Mouse (Mus musculus) forebrain, embryonic 13.5 days (tissue): ENCODE data around the gene Zbtb20. TPM values are rescaled to one million over a fixed set of nuclear protein-coding genes. Genes with fewer than 3 reads are reported as not detected.

ENCODE experiments used
- ATAC-seq: fragments of 200-750 bp; cut with Nextera tagmentation; 2 replicates; pipeline ENCODE4 v1.8.0; 2017
- H3K27ac ChIP-seq: fragments of 300-500 bp; sonication (generic); 2 replicates; pipeline ENCODE4 v1.5.1; 2015; ENCODE audit warnings: inconsistent platforms, mild to moderate bottlenecking, moderate library complexity
- H3K27me3 ChIP-seq: fragments of 300-500 bp; sonication (generic); 2 replicates; pipeline ENCODE4 v1.6.1; 2015; ENCODE audit warnings: mild to moderate bottlenecking, inconsistent platforms
- H3K36me3 ChIP-seq: fragments of 300-500 bp; sonication (generic); 2 replicates; pipeline ENCODE4 v1.6.1; 2015; ENCODE audit warnings: mild to moderate bottlenecking, inconsistent platforms; ENCODE audit not compliant: poor library complexity, severe bottlenecking
- H3K4me1 ChIP-seq: fragments of 300-500 bp; sonication (generic); 2 replicates; pipeline ENCODE4 v1.6.1; 2015; ENCODE audit warnings: inconsistent platforms
- H3K4me2 ChIP-seq: fragments of 300-500 bp; sonication (generic); 2 replicates; pipeline ENCODE4 v1.6.1; 2015; ENCODE audit warnings: inconsistent platforms, mild to moderate bottlenecking, moderate library complexity
- H3K4me3 ChIP-seq: fragments of 300-500 bp; sonication (generic); 2 replicates; pipeline ENCODE4 v1.5.1; 2015; ENCODE audit warnings: mild to moderate bottlenecking, inconsistent platforms
- H3K9ac ChIP-seq: fragments of 300-500 bp; sonication (generic); 2 replicates; pipeline ENCODE4 v1.6.1; 2015; ENCODE audit warnings: mild to moderate bottlenecking, inconsistent platforms
- H3K9me3 ChIP-seq: fragments of 300-500 bp; sonication (generic); replicated peaks from 2 replicates; pipeline ENCODE4 v1.6.1; 2016; ENCODE audit warnings: inconsistent platforms
- WGBS: fragments of 180-500 bp; shearing (Covaris S2); methylation state at CpG from one replicate; pipeline ENCODE4 v1.1.7; 2015; 5-methylcytosine and 5-hydroxymethylcytosine counted together
- polyA plus RNA-seq: library from polyadenylated mRNA; unstranded; fragments of >200 nt; fragmentation: Nextera tagmentation; extraction: Ambion mirVana; gene quantifications from 2 replicates; pipeline ENCODE4 v1.2.1, GENCODE M21; 2015

Zbtb20 gene
- polyA plus RNA-seq, 1 experiment from 2014 or later: 79.7 TPM

- H3K9ac ChIP-seq: no peak overlapping the region
- peaks cover 58% of the 10 kb centered on the region for H3K36me3 ChIP-seq
- peaks cover 27% of the 10 kb centered on the region for H3K4me1 ChIP-seq
- no peaks in the 10 kb centered on the region for H3K27me3 ChIP-seq
- H3K4me3 ChIP-seq: no peak overlapping the region
- H3K27ac ChIP-seq: no peak overlapping the region
- H3K9me3 ChIP-seq: peaks cover 10% of the 10 kb centered on the region; the same call in 1 of the 2 replicates
- no peak overlapping the region for H3K4me2 ChIP-seq
- ATAC-seq: no peak
These were observed 732.4 kb downstream of the Zbtb20 start for GRCm38 (mm10) chr16:43608066-43608465.

GRCm38 (mm10) chr16:43610375-43610774, 734.7 kb downstream of the Zbtb20 start:
- Histone ChIP-seq H3K4me2 (no peak overlapping the region), H3K27me3 (no peaks in the 10 kb centered on the region), H3K4me1 (peaks cover 4% of the 10 kb centered on the region; the same call in 1 of the 2 replicates), H3K9me3 (peaks cover 10% of the 10 kb centered on the region; the same call in 1 of the 2 replicates), H3K36me3 (peaks cover 67% of the 10 kb centered on the region), H3K4me3 (no peak overlapping the region), H3K27ac (no peak overlapping the region), H3K9ac (no peak overlapping the region)
- 96% methylated on average over 10 of the region's 10 CpGs for WGBS
- ATAC-seq: no peak

DNA sequence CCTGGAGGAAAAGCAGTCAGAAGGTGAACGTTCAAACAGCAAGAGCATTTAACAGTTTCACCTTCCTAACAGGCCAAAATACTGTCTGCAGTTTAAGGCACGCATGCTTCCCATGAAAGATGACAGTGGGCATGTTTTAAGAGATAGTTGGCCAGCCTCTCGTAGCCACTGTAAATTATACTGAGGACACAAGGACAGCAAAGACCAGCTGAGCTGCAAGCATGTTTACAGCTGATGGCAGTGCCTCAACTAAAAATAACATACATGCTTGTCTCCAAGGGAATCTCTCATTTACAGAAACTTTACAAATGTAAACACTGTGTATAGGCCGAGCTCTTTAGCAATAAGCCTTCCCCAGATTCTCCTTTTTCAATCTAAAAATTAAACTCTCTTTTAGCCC, 740.7 kb downstream of the Zbtb20 start:
- Histone ChIP-seq H3K27me3 (no peaks in the 10 kb centered on the region), H3K9ac (no peak overlapping the region), H3K4me2 (no peak overlapping the region), H3K36me3 (peaks cover 61% of the 10 kb centered on the region), H3K4me3 (no peak overlapping the region), H3K27ac (0 out of 2 replicates have a peak overlapping the region, but pooled peaks have one; percentile 12), H3K9me3 (no peaks in the 10 kb centered on the region), H3K4me1 (peaks cover 14% of the 10 kb centered on the region)
- WGBS: 92% methylated on average over 4 of the region's 4 CpGs
- ATAC-seq: no peak

GRCm38 (mm10) chr16:43617346-43617745, 741.7 kb downstream of the Zbtb20 start:
- Histone ChIP-seq H3K27ac (no peak overlapping the region), H3K36me3 (peaks cover 52% of the 10 kb centered on the region), H3K9ac (no peak overlapping the region), H3K27me3 (no peaks in the 10 kb centered on the region), H3K4me1 (peaks cover 24% of the 10 kb centered on the region), H3K4me2 (no peak overlapping the region), H3K4me3 (no peak overlapping the region), H3K9me3 (no peaks in the 10 kb centered on the region)
- 94% methylated on average over 6 of the region's 6 CpGs for WGBS
- no peak for ATAC-seq

DNA sequence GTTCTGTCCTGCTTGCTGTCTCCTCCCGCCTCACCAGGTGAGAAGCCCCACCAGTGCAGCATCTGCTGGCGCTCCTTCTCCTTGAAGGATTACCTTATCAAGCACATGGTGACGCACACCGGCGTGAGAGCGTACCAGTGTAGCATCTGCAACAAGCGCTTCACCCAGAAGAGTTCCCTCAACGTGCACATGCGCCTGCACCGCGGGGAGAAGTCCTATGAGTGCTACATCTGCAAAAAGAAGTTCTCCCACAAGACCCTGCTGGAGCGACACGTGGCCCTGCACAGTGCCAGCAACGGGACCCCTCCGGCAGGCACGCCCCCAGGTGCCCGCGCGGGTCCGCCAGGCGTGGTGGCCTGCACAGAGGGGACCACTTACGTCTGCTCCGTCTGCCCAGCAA, 742.6 kb downstream of the Zbtb20 start:
- Histone ChIP-seq H3K4me3 (no peak overlapping the region), H3K27ac (no peak overlapping the region), H3K9ac (no peak overlapping the region), H3K36me3 (peaks cover 47% of the 10 kb centered on the region), H3K27me3 (no peaks in the 10 kb centered on the region), H3K4me2 (no peak overlapping the region), H3K9me3 (no peaks in the 10 kb centered on the region), H3K4me1 (peaks cover 31% of the 10 kb centered on the region)
- WGBS: 91% methylated on average over 23 of the region's 23 CpGs
- ATAC-seq: no peak

GRCm38 (mm10) chr16:43619277-43619676, 743.6 kb downstream of the Zbtb20 start:
- 33% methylated on average over 6 of the region's 6 CpGs for whole genome bisulfite sequencing
- peak; percentile 29 for ATAC-seq
- no peaks in the 10 kb centered on the region for H3K27me3 ChIP-seq
- H3K36me3 ChIP-seq: peaks cover 43% of the 10 kb centered on the region
- peaks cover 40% of the 10 kb centered on the region for H3K4me1 ChIP-seq
- no peak overlapping the region for H3K4me2 ChIP-seq
- no peak overlapping the region for H3K4me3 ChIP-seq
- H3K9ac ChIP-seq: no peak overlapping the region
- no peaks in the 10 kb centered on the region for H3K9me3 ChIP-seq
- H3K27ac ChIP-seq: peak overlapping the region; percentile 48; the same call in 1 of the 2 replicates

DNA sequence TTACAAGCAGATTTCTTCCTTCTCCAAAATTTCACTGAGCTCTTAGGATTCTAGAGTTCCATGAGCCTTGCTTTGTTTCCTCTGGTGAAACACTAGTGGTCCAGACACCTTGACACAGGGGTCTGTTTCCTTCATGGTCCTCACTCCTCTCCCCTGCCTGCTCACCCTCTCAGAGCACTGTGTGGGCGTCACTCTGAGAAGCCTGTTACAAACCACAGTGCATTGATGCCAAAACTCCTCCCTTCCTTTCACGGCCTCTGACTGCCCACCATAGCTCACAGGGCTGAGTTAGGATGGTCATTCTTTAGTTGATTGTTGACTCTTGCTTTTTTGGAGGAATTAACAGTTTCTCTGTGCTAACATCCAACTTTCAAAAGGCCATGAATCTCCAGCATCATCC, 744.7 kb downstream of the Zbtb20 start:
- no peak overlapping the region for H3K4me3 ChIP-seq
- no peaks in the 10 kb centered on the region for H3K9me3 ChIP-seq
- peaks cover 50% of the 10 kb centered on the region for H3K4me1 ChIP-seq
- H3K4me2 ChIP-seq: no peak overlapping the region
- H3K27me3 ChIP-seq: no peaks in the 10 kb centered on the region
- no peak overlapping the region for H3K9ac ChIP-seq
- WGBS: 10% methylated on average over 2 of the region's 2 CpGs
- ATAC-seq: 0 out of 2 replicates have a peak, but pooled peaks have one; percentile 25
- H3K36me3 ChIP-seq: peaks cover 40% of the 10 kb centered on the region
- 0 out of 2 replicates have a peak overlapping the region, but pooled peaks have one; percentile 4 for H3K27ac ChIP-seq

DNA sequence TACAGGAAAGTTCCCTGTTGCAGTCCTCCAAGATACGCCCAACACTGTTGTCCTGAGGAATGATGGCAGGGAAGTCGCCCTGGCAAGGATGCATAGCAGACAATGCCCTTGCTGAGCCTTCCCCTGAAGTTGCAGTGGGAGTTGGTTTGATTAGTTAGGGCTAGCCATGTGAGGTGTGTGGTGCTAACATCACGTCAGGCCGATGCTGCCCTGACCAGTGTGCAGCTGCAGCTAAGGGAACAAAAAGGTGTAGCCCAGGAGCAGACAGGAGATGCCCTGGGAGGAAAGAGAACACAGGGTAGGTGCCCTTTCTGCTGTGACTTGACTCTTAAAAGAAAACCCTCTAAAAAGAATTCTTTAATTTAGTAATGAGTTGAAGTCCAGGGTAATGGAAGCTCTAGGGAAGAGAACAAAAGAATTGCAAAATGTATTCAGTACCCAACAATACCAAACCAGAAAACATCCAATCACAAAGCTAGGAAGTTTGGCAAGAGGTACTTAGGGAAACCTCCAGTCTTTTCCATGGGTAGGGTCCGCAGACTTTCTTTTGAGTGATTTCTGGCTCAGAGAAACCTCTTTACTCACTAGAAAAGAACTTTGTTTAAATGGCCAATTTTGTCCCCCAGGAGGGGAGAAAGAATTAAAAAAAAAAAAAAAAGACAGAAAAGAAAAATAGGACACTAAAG, 747.8 kb downstream of the Zbtb20 start:
- Histone ChIP-seq H3K9me3 (no peaks in the 10 kb centered on the region), H3K4me1 (peaks cover 57% of the 10 kb centered on the region), H3K27ac (peak overlapping the region; percentile 88), H3K4me2 (no peak overlapping the region), H3K4me3 (no peak overlapping the region), H3K27me3 (no peaks in the 10 kb centered on the region), H3K9ac (no peak overlapping the region), H3K36me3 (peaks cover 35% of the 10 kb centered on the region)
- 16% methylated on average over 5 of the region's 5 CpGs for WGBS
- ATAC-seq: peak; percentile 81

- Histone ChIP-seq H3K27me3 (no peaks in the 10 kb centered on the region), H3K9me3 (no peaks in the 10 kb centered on the region), H3K4me1 (peaks cover 53% of the 10 kb centered on the region), H3K36me3 (peaks cover 35% of the 10 kb centered on the region), H3K4me2 (no peak overlapping the region), H3K9ac (no peak overlapping the region), H3K4me3 (no peak overlapping the region), H3K27ac (peak overlapping the region; percentile 73; the same call in 1 of the 2 replicates)
- ATAC-seq: no peak
- WGBS: 84% methylated on average over 4 of the region's 4 CpGs
These were observed 749.2 kb downstream of the Zbtb20 start for GRCm38 (mm10) chr16:43624876-43625275.

DNA sequence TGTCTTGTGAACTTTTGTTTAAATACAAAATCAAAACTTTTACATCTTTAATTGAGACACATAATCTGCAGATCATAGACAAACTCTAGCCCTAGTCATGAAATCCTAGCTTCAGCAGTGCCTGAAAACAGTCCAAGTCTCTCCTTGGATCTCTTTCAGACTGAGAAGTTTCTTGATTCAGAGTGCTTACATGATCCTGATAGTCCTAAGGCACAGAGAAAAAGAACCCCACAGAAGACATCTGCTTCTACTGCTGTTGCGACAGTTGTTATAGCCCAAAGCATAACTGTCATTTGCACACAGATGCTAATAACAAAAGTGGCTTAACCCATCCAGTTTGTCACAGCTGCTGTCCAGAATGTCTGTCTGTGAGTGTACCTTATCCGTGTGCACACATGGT, 749.6 kb downstream of the Zbtb20 start:
- Histone ChIP-seq H3K4me3 (no peak overlapping the region), H3K27me3 (no peaks in the 10 kb centered on the region), H3K9ac (no peak overlapping the region), H3K9me3 (no peaks in the 10 kb centered on the region), H3K4me2 (no peak overlapping the region), H3K36me3 (peaks cover 37% of the 10 kb centered on the region), H3K4me1 (peaks cover 49% of the 10 kb centered on the region), H3K27ac (peak overlapping the region; percentile 73; the same call in 1 of the 2 replicates)
- WGBS: 74% methylated on average over 2 of the region's 2 CpGs
- ATAC-seq: no peak; the same call in 1 of the 2 replicates

- 88% methylated on average over 5 of the region's 5 CpGs for WGBS
- Histone ChIP-seq H3K9me3 (no peaks in the 10 kb centered on the region), H3K27me3 (no peaks in the 10 kb centered on the region), H3K27ac (no peak overlapping the region; the same call in 1 of the 2 replicates), H3K4me3 (no peak overlapping the region), H3K9ac (no peak overlapping the region), H3K4me1 (peaks cover 46% of the 10 kb centered on the region), H3K4me2 (no peak overlapping the region), H3K36me3 (peaks cover 37% of the 10 kb centered on the region)
- ATAC-seq: no peak
These were observed 750.3 kb downstream of the Zbtb20 start for GRCm38 (mm10) chr16:43625956-43626355.

- Histone ChIP-seq H3K36me3 (peaks cover 61% of the 10 kb centered on the region), H3K27me3 (no peaks in the 10 kb centered on the region), H3K4me1 (peaks cover 22% of the 10 kb centered on the region), H3K9me3 (no peaks in the 10 kb centered on the region), H3K27ac (no peak overlapping the region), H3K9ac (no peak overlapping the region), H3K4me2 (no peak overlapping the region), H3K4me3 (no peak overlapping the region)
- WGBS: 95% methylated on average over 5 of the region's 5 CpGs
- no peak for ATAC-seq
These were observed 753.0 kb downstream of the Zbtb20 start for GRCm38 (mm10) chr16:43628662-43629061.

GRCm38 (mm10) chr16:43631758-43632157, 756.1 kb downstream of the Zbtb20 start:
- no peak for ATAC-seq
- 88% methylated on average over 2 of the region's 2 CpGs for WGBS

More at GRCm38 (mm10) chr16:43631758-43632157, 756.1 kb downstream of the Zbtb20 start:
- Histone ChIP-seq H3K36me3 (peaks cover 64% of the 10 kb centered on the region), H3K9me3 (no peaks in the 10 kb centered on the region), H3K4me1 (no peaks in the 10 kb centered on the region), H3K9ac (no peak overlapping the region), H3K4me2 (no peak overlapping the region), H3K27ac (no peak overlapping the region), H3K4me3 (no peak overlapping the region), H3K27me3 (no peaks in the 10 kb centered on the region)
